Mouse (Mus musculus) limb, embryonic 14.5 days (tissue): ENCODE results near the gene Irs1. TPM values are rescaled to one million over a fixed set of nuclear protein-coding genes. Genes with fewer than 3 reads are reported as not detected.

Experiments
- ATAC-seq: fragments of 200-750 bp; cut with Nextera tagmentation; 2 replicates; pipeline ENCODE4 v1.8.0; 2017; ENCODE audit warnings: low read depth, moderate number of reproducible peaks, moderate TSS enrichment; ENCODE audit not compliant: low FRiP score
- DNase-seq: peaks from one replicate; pipeline ENCODE4 v3.0.0-alpha.2; 2015; ENCODE audit warnings: low spot score
- H3K27ac ChIP-seq: fragments of 300-500 bp; sonication (generic); replicated peaks from 2 replicates; pipeline ENCODE4 v1.5.1; 2014; ENCODE audit warnings: low read depth, mild to moderate bottlenecking, low read length, moderate library complexity, mixed read lengths
- H3K27me3 ChIP-seq: fragments of 300-500 bp; sonication (generic); 2 replicates; pipeline ENCODE4 v1.6.1; 2014; ENCODE audit warnings: low read length, mixed read lengths; ENCODE audit not compliant: control insufficient read depth, insufficient read depth
- H3K36me3 ChIP-seq: fragments of 300-500 bp; sonication (generic); 2 replicates; pipeline ENCODE4 v1.6.1; 2014; ENCODE audit warnings: mild to moderate bottlenecking, low read length, moderate library complexity, mixed read lengths; ENCODE audit not compliant: control insufficient read depth, insufficient read depth
- H3K4me1 ChIP-seq: fragments of 300-500 bp; sonication (generic); 2 replicates; pipeline ENCODE4 v1.6.1; 2014; ENCODE audit warnings: antibody characterized with exemption, low read length, mixed read lengths; ENCODE audit not compliant: control insufficient read depth, insufficient read depth
- H3K4me2 ChIP-seq: fragments of 300-500 bp; sonication (generic); replicated peaks from 2 replicates; pipeline ENCODE4 v1.6.1; 2014; ENCODE audit warnings: low read depth, mild to moderate bottlenecking, low read length, moderate library complexity; ENCODE audit not compliant: severe bottlenecking
- H3K4me3 ChIP-seq: fragments of 300-500 bp; sonication (generic); replicated peaks from 2 replicates; pipeline ENCODE4 v1.5.1; 2014; ENCODE audit warnings: low read length
- H3K9ac ChIP-seq: fragments of 300-500 bp; sonication (generic); 2 replicates; pipeline ENCODE4 v1.6.1; 2014; ENCODE audit warnings: mild to moderate bottlenecking, low read depth, low read length, moderate library complexity; ENCODE audit not compliant: severe bottlenecking
- H3K9me3 ChIP-seq: fragments of 300-500 bp; sonication (generic); 2 replicates; pipeline ENCODE4 v1.6.1; 2016; ENCODE audit warnings: low read length; ENCODE audit not compliant: control insufficient read depth
- POLR2A ChIP-seq: fragments of 200-500 bp; IDR thresholded peaks from 2 replicates; pipeline ENCODE4 v1.8.0; 2012; ENCODE audit warnings: inconsistent platforms, mild to moderate bottlenecking, moderate library complexity, borderline replicate concordance; ENCODE audit not compliant: insufficient read depth, insufficient read length; ENCODE audit errors: extremely low read depth
- WGBS: fragments of 180-500 bp; shearing (Covaris S2); extraction: QIAGEN DNeasy Blood & Tissue Kit; methylation state at CpG from one replicate; pipeline ENCODE4 v1.1.7; 2014; 5-methylcytosine and 5-hydroxymethylcytosine counted together
- polyA plus RNA-seq, 2 experiments: library from polyadenylated mRNA; depleted of rRNA in 1 of 2; stranded (reverse) in 1 of 2; unstranded in 1 of 2; fragments of >200 nt; fragmentation: Nextera tagmentation in 1 of 2; extraction: Ambion mirVana in 1 of 2; gene quantifications; 2 replicates each; pipeline versions ENCODE4 v1.2.1 to v1.2.3; 2012 to 2014

Irs1 gene
- polyA plus RNA-seq, 2 experiments: 11.8 to 19.7 TPM

GRCm38 (mm10) chr1:82223042-82223795, 68.0 kb downstream of the Irs1 start:
- no peak for DNase-seq
- 74% methylated on average over 5 of the region's 5 CpGs for WGBS

GRCm38 (mm10) chr1:82221462-82221861, 69.8 kb downstream of the Irs1 start:
- ATAC-seq (no peak), DNase-seq (no peak)
- H3K27ac ChIP-seq: no peak overlapping the region
- H3K36me3 ChIP-seq: no peaks in the 10 kb centered on the region
- H3K4me1 ChIP-seq: peaks cover 8% of the 10 kb centered on the region; the same call in 1 of the 2 replicates
- 38% methylated on average over 1 of the region's 1 CpGs for WGBS
- no peak overlapping the region for H3K4me3 ChIP-seq
- no peaks in the 10 kb centered on the region for H3K27me3 ChIP-seq
- no peak overlapping the region for H3K4me2 ChIP-seq
- H3K9ac ChIP-seq: no peak overlapping the region
- H3K9me3 ChIP-seq: no peaks in the 10 kb centered on the region
- TF ChIP-seq POLR2A: no peak

More at GRCm38 (mm10) chr1:82223042-82223795, 68.0 kb downstream of the Irs1 start:
- Histone ChIP-seq H3K36me3 (no peaks in the 10 kb centered on the region), H3K4me2 (no peak overlapping the region), H3K27ac (no peak overlapping the region), H3K27me3 (no peaks in the 10 kb centered on the region), H3K9me3 (no peaks in the 10 kb centered on the region), H3K9ac (no peak overlapping the region), H3K4me3 (no peak overlapping the region), H3K4me1 (peaks cover 8% of the 10 kb centered on the region; the same call in 1 of the 2 replicates)
- no peak for ATAC-seq
- no peak for TF ChIP-seq POLR2A

GRCm38 (mm10) chr1:82220673-82221396, 70.4 kb downstream of the Irs1 start:
- Histone ChIP-seq H3K27me3 (no peaks in the 10 kb centered on the region), H3K4me1 (peaks cover 8% of the 10 kb centered on the region; the same call in 1 of the 2 replicates), H3K4me2 (no peak overlapping the region), H3K9me3 (no peaks in the 10 kb centered on the region), H3K36me3 (no peaks in the 10 kb centered on the region), H3K27ac (no peak overlapping the region), H3K4me3 (no peak overlapping the region), H3K9ac (no peak overlapping the region)
- DNase-seq (no peak), ATAC-seq (peak; percentile 65)
- 51% methylated on average over 12 of the region's 12 CpGs for WGBS
- no peak for TF ChIP-seq POLR2A

- H3K27ac ChIP-seq: no peak overlapping the region
- H3K36me3 ChIP-seq: no peaks in the 10 kb centered on the region
- H3K4me1 ChIP-seq: peaks cover 15% of the 10 kb centered on the region; the same call in 1 of the 2 replicates
- no peaks in the 10 kb centered on the region for H3K9me3 ChIP-seq
- WGBS: 79% methylated on average over 5 of the region's 5 CpGs
- TF ChIP-seq POLR2A: no peak
- no peak overlapping the region for H3K4me2 ChIP-seq
- H3K4me3 ChIP-seq: no peak overlapping the region
- H3K27me3 ChIP-seq: no peaks in the 10 kb centered on the region
- H3K9ac ChIP-seq: no peak overlapping the region
- DNase-seq (no peak), ATAC-seq (no peak)
Observed at GRCm38 (mm10) chr1:82207511-82207910, 83.7 kb downstream of the Irs1 start.

- Histone ChIP-seq H3K4me2 (no peak overlapping the region), H3K4me3 (no peak overlapping the region), H3K36me3 (no peaks in the 10 kb centered on the region), H3K27ac (no peak overlapping the region), H3K9ac (no peak overlapping the region), H3K27me3 (no peaks in the 10 kb centered on the region), H3K9me3 (no peaks in the 10 kb centered on the region), H3K4me1 (peaks cover 34% of the 10 kb centered on the region)
- ATAC-seq (no peak), DNase-seq (no peak)
- no peak for TF ChIP-seq POLR2A
- WGBS: 65% methylated on average over 7 of the region's 7 CpGs
Observed at GRCm38 (mm10) chr1:82200636-82201035, 90.6 kb downstream of the Irs1 start.
